Mouse (Mus musculus) gastrocnemius, adult 8-10 months (tissue): ENCODE measurements at regions not wholly inside any gene's neighbourhood (a gene's known extent, or its start where the extent isn't known, plus 50 kb on each side); places are given as distances from the start of the nearest gene placed in this dataset.

ENCODE experiments used
- DNase-seq, 2 experiments: peaks; one replicate each; pipeline ENCODE4 v3.0.0; 2022; ENCODE audit warnings: low spot score in 2 of 2

- no peak for DNase-seq
Observed at GRCm38 (mm10) chr13:85639376-85640229, 350.7 kb upstream of the Rasa1 start.

- DNase-seq, result peak; percentile 3 to 6
Observed at GRCm38 (mm10) chr13:85629506-85630175, 340.7 kb upstream of the Rasa1 start.
